Mouse (Mus musculus): Measurements from ENCODE around the gene Ramp3.
A peak's percentile ranks its signal among the peaks of the same experiment; 100 is the strongest.
"Not testable (repeated sequence)": the region's sequence is repeated elsewhere in the genome, so short reads cannot be mapped to it uniquely, and the experiment has no call there.

Gene Ramp3

DNA sequence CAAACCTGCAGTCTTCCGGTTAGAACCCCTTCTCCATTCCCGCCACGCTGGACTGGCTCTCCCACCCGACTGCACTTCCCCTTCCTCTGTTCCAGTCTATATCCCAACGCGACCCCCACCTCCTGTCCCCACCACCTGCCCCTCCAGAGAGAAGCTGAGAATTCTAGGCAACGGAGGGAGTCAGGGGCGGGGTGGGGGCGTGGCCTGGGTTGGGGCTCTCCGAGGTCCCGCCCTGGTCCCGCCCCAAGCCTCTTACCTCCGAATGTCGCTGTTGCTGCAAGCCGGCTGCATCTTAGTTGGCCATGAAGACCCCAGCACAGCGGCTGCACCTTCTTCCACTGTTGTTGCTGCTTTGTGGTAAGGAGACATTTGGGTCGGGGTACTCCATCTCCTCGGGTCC, at the start of gene Ramp3:
Ramp3 (plus strand) TSS at position 251 of the 400 bp plus-strand sequence.
- no peak for DNase-seq (ENCODE audit: low read depth, low spot score)

DNA sequence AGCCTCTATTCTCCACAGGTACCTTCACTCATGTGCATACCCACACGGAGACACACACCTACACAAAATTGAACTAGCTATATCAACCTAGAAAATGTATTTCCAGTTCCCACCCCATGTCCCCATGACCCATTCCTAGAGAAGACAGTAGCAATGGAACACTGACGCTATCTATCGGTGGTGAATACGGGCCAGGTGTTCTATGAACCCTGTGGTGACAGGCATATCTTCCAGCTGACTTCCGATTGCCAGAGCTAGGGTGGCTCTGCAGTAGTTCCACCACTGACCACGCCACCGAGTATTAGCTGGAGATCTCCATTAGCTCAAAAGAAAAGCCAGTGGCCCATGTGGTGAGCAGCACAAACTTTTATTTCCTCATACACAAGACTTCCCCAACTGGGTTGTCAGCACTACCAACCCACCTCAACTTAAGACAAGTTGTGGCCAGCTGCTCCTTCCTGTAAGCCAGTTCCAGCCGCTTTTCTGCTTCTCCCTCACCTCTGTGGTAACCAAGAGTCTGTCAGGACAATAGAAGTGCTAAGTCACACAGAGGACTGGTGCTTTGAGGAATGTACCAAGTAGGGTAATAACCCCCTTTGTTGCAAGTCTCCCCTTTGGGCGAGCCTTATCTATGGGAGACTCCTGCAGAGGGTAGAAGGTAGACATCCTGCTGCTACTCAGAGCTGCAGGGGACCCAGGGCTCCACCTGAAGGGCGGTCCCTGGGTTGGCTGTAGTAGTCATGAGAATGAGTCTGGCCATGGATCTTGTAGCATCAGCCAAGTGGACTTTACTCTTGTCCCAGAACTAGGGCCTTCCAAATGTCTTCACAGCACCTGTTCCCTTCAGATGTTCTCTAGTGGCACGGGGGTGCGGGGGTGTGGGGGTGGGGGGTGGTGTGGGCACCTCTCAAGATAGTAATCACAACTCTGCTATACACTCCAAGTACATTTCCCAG, 42.8 kb upstream of the Ramp3 start:
- DNase-seq (ENCODE audit: low read depth, low spot score), result no peak

DNA sequence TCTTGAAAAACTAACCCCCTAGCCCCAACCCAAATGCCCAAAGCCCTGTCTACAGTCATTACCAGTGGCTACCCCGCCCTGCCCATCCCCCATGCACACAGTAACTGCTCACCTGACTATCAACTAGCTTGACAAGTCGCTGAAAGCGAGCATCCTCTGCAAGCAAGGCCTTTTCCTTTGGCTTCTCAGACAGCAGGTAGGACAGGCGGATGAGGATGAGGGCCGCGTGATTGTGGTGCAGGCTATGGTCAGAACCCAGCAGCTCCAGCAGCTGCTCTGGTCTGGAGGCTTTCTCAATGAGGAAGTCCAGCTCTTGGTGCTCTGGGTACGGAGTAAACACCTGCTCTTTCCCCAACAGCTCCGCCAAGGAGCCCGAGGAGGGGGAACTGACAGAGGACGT, 34.6 kb upstream of the Ramp3 start:
- no peak for DNase-seq (ENCODE audit: low read depth, low spot score)

DNA sequence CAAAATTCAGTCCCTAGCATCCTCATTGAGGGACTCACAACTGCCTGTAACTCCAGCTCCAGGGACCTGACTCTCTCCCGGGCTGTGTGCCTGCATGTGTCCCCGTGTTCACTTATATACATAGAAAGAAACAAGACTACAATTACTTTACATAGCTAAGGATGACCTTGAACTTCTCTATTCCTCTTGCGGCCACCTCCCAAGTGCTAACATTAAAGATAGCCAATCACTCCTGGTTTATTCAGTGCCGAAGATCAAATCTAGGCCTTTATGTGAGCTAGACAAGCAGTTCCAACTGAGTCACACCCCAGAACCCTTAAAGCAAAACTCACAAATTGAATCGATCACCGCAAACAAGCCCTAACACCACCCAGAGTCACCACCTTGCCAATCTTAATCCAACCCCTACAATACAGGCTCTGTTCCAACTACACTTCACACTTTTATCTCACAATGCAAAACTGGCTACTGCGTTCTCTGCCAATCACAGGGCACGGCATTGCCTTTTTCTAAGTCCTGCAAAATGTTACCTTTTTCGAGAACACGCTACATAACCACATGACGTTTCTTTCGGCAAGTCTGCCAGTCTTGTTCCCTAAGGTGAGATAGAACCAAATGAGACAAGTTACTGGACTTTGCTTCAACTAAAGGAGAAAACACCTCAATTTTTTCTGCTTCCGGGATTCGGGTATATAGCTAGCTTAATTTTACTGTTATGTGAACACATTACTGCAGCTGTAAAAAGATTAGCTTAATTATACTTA, 33.5 kb upstream of the Ramp3 start:
- no peak for DNase-seq (ENCODE audit: low read depth, low spot score)

DNA sequence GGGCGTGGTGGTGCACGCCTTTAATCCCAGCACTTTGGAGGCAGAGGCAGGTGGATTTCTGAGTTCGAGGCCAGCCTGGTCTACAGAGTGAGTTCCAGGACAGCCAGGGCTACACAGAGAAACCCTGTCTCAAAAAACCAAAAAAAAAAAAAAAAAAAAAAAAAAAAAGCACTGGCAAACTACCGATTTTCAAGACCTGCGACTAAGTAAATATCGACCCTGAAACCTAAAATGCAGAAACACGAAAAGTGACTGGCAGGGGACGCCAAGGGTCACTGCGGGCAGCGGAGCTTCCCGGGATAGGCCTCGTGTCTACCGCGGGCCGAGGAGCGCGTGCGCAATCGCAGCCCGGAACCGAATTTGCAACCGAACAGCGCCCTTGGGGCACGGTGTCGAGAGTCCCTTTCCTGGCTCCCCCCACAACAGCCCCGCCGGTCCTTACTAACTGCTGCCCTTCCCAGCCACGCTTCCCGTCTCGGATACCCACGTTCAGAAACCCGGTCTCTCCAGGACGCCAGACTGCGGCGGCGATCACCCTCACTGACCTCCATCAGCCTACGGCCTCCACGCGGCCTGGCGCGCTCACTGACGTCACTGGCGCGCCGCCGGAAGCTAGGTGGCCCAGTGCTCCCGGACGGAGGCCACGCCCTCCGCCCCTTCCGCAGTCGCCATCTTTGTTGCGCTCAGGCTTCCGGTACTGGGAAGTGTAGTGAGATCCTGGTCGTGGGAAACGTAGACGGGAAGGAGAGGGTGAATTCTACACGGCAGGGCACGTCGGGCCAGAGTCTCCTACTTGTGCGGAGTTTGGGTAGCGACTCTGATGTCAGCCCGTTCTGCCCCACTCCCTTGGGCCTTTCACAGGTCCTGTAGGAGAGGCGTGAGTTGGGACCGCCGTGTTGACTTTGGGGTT, 32.6 kb upstream of the Ramp3 start, which contains the start of gene Tbrg4:
Tbrg4 (minus strand) TSS at position 590 of the 910 bp plus-strand sequence.
- DNase-seq (ENCODE audit: low read depth, low spot score), result peak; percentile 90

DNA sequence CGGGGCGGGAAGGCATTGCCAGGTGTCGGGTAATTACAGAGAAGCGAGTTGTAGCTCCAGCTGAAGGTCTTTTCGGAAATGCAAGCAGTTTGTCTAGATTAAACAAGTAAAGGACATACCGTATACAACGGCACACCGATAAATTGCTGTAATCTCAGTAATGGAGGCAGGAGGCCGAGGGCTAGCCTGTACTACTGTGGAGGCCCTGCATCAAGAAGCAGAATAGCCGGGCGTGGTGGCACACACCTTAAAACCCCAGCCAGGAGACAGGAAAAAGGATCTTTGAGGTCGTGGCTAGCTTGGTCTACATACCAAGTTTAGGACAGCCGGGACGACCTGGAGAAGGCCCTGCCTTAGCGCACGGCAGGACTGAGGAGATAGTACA, 31.9 kb upstream of the Ramp3 start:
- DNase-seq (ENCODE audit: low read depth, low spot score), result no peak

DNA sequence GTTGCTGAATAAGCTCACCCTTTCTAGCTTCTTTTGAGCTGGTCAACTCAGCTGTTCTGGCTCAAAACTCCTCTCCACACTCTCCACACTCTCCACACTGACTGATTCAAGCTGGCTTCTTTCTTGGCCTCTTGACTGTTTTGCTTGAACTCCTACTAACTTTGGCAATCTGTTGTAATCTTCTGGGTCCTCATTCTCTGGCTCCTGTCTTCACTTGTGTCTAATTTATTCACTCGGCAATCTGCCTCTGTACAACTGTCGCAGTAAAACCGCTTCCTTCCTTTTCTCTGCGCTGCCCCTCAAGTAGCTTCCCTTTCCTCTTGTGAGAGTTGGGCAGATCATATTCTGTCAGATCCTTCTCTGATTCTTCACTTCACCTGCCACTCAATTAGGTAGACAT, 30.6 kb upstream of the Ramp3 start:
- no peak for DNase-seq (ENCODE audit: low read depth, low spot score)

DNA sequence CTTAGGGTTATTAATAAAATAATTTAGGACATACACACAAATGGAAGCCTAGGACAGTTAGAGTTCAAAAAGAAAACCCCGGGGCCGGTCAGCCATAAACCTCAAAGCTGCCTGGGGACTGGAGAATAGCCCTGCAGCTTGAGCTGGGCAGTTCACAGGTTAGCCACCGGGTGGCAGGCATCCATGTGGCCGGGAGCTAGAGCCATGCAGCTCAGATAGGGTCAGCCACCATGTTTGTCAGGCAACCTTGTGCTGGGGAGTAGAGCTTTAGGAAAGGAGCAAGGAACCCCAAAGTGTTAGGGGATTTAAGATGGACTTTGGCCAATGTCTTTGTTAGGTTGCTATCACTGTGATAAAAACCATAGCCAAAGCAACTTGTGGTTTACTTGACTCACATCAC, 29.8 kb upstream of the Ramp3 start:
- DNase-seq (ENCODE audit: low read depth, low spot score), result peak; percentile 24

DNA sequence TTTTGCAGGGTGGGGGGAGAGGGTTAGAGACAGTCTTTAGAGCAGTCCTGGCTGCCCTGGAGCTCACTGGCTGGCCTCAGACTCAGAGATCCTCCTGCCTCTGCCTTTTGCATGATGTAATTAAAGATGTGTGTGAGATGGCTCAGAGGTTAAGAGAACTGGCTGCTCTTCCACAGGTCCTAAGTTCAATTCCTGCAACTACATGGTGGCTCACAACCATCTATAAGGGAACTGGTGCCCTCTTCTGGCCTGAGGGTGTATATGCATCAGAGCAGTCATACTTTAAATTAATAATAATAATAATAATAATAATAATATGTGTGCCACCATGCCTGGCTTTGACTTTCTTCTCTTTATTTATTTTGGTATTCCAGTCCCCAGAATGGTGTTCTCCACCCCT, 28.7 kb upstream of the Ramp3 start:
- peak; percentile 45 for DNase-seq (ENCODE audit: low read depth, low spot score)

DNA sequence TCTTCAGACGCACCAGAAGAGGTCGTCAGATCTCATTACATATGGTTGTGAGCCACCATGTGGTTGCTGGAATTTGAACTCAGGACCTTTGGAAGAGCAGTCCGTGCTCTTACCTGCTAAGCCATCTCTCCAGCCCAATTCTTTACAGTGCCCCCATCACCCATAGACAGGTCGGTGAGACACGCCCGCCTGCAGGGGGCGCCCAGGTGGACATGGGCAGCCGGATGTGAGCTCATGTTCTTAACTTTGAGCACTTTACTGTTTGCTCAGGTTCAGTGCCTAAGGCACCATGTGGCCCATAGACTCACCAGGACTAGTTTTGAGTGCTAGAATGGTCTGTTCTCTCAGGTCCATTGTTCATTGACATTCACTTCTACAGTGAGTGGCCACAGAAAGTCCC, 22.2 kb upstream of the Ramp3 start:
- no peak for DNase-seq (ENCODE audit: low read depth, low spot score)

DNA sequence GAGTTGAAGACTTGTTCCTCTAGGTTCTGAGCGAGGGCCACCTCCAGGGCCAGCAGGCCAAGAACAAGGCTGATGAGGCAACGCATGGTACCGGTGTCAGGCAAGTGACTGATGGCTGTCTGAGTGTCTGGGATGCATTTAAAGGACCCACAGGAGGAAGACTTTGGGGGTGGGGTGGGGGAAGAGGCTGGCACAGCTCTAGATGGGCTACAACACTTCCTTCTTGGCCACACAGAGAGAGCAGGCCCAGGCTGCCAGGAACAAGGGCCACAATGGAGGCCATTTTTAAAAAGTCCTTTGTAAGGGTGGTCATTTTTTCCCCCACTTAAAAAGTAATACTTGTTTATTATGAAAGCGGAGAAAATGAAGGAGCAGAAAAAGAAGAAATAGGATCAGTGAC, 19.8 kb upstream of the Ramp3 start, which contains the start of gene Wap:
Wap (minus strand) TSS at position 101 of the 400 bp plus-strand sequence.
- no peak for DNase-seq (ENCODE audit: low read depth, low spot score)

DNA sequence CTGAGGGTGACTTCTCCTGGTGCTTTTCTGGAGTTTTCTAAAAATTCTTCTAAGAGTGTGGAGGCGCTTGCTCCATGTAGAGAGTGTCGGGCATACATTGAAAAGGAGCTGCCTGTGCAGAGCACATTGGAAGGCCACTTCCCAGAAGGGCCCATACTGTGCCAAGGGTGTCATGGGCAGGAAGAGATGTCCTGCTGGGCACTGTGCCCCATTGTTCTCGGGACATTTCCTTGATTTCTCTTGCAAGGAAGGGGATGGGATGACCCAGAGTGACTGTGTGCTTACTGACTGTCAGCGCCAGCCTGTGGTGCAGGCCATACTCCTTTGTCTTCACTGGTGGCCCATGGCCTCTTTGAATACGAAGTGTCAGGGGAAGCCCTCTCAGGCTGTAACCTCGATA, 19.2 kb upstream of the Ramp3 start:
- no peak for DNase-seq (ENCODE audit: low read depth, low spot score)

DNA sequence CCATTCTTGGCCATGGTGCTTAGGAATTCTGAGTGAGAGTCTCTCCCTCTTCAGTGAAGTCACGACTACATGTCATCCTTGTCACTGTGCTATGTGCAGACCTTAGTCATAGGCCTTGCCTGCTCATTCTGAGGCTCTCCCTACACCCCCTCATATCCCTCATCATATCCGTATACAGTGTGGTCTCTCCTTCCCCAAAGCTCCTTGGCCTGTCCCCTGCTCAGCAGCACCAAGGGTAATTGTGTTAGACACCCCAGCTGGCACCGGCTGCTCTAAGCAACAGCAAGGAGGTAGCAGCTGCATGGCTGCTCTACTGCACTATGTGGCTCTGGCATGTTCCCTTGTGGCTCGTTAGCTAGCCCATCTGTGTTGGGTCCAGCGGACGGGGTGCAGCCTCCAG, 13.8 kb upstream of the Ramp3 start:
- DNase-seq (ENCODE audit: low read depth, low spot score), result no peak

DNA sequence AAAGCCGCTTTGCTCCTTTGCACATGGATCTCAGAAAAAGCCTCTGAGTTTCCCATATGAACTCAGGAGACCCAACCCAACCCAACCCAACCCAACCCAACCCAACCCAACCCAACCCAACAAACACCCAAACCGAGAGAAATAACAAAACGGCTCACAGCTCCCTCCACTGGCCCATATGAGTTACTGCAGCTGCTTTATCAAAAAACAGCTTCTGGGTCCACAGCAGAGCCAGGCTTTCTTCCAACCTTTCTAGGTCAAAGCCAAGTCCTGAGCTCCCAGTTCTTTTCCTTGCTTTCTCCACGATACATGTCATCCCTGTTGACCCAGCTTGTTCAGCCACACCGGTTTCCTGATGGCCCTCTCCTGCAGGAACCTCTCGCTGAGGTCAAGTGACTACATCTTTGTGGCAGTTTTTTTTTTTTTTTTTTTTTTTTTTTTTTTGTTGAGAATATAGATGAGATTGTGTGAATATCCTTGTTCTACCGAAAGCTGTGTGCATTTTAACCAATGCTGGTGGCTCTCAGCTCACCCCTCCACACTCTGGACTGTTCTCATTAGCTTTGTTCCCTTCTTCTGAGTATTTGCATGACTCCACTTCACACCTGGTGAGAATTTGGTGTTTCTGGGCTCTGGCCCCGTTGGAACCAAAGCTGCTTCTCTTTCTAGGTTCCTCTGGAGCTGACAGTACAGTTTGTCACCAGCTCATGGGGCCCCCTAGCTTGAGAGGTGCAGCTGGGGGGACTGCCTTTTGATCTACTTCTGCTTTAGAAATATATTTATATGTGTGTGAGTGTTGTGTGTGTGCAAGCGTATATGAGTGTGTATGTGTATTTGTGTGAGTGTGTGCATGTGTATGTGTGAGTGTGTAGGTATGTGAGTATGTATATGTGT, 10.2 kb upstream of the Ramp3 start:
- no peak for DNase-seq (ENCODE audit: low read depth, low spot score)

DNA sequence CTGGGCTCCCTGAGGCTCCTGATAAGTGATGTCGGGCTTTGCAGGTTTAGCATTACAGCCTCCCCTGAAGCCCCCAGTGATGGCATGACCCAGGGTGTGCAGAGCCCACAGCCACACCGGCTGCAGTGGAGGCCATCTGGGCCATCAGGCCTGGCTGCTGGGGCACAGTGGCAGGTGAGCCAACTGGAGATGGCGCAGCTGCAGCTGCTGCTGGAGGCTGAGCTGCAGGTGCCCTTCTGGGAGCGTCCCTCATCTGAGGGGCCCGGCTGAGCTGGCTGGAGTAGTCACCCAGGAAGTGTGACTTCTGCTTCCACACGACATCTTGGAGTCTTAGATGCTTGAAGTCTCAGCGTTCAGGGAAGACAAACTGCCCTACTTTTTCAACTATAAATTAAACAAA, 7.8 kb upstream of the Ramp3 start:
- no peak for DNase-seq (ENCODE audit: low read depth, low spot score)

DNA sequence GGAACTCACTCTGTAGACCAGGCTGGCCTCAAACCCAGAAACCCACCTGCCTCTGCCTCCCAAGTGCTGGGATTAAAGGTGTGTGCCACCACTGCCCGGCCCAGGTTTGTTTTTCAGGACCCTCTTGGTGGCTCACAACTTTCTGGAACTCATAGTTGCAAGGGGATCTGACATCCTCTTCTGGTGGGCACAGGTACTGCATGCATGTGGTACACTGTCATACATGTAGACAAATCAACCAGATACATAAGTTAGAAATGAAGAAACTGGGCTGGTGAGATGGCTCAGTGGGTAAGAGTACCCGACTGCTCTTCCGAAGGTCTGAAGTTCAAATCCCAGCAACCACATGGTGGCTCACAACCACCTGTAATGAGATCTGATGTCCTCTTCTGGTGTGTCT, 5.3 kb upstream of the Ramp3 start:
- DNase-seq (ENCODE audit: low read depth, low spot score), result not testable (repeated sequence)

DNA sequence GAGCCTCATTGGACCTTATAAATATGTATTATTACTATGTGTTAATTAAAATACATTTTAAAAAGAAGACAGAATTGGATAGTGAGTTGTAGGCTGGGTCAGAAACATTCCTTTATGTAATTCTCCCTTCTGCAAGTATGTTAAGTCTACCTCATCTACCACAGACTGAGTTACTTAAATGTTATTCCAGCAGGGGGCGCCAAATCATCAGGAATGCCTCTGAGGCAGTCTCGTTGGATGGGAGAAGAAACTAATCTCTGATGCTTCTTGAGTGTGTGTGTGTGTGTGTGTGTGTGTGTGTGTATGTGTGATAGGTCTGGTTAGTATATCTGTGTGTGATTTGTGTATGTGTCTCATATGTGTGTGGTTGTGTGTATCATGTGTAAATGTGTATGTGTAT, 3.4 kb upstream of the Ramp3 start:
- DNase-seq (ENCODE audit: low read depth, low spot score), result peak; percentile 64

DNA sequence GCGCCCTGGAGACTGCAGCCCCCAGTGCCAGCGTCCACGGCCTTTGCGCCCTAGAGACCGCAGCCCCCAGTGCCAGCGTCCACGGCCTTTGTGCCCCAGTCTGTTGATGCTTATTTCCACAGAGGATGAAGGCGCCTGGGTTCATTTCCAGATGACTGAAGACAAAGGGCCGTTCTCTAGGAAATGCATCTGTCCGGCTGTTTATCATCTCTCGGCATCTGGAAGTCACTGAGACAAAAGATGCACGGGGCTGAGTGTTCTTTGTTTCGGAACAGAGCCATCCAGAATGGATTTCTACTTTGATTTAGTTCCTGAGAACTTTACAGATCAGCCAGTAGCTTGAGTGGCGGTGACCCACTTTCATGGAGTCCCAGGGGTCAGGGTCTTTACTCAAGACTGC, 2.9 kb downstream of the Ramp3 start:
- DNase-seq (ENCODE audit: low read depth, low spot score), result no peak

DNA sequence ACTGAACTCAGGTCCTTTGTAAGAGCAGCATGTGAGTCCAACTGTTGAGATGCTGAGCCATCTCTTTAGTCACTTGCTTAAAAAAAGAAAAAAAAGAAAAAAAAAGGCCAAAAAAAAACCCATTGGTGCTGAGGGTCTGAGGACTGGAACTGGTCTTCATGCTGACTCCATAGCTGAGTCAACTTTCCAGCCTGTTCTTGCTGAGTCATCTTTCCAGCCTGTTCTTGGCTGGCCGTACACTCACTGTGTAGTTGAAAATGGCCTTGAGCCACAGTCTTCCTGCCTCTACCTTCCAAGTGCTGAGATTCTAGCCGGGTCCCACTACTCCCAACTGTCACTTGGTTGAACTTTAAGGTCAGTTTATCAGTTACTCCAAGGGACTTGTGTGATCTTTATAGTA, 8.3 kb downstream of the Ramp3 start:
- DNase-seq (ENCODE audit: low read depth, low spot score), result no peak

DNA sequence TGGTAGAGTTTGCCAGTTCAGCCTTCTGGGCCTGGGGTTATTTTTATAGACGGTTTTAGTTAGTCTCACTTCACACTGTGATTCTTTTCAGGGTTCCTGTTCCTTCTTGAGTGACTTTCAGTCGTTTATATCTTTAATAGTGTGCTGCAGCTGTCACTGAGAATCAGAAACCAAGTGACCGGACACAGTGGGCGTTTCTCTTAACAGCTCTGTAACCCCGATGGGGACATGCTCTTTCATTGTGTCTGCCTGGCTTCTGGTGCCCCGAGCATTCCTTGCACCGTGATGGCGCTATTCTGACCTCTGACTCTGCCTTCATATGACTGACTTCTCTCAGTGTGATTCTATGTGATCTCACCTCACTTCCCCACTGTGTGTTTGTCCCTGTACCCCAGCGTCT, 10.7 kb downstream of the Ramp3 start:
- DNase-seq (ENCODE audit: low read depth, low spot score), result no peak

DNA sequence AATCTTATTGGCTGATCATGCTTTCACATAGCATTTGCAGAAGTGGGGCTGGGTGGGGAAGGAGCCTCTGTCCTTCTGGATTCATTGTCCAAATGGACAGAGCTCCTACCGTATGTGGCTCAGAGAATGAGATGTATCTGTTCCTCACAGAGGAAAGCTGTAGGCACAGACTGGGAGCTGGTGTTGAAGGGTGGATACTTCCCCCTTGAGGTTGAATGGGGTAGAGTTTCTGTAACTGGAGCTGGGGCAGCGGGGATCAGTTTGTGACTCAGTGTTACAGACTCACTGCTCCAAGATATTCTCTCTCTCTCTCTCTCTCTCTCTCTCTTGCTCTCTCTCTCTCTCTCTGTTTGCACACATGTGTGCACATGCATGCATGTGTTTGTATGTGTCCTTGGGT, 11.7 kb downstream of the Ramp3 start:
- no peak for DNase-seq (ENCODE audit: low read depth, low spot score)

Data from c-Kit-negative CD71-positive TER-119-positive erythroid progenitor cells, embryonic 14.5 days (primary cell).